Mouse (Mus musculus) MEL (cell line): ENCODE results near the gene Mavs.

Experiments used
- CTCF ChIP-seq, 3 experiments: IDR thresholded peaks in 2 of 3; conservative IDR thresholded peaks in 1 of 3; 2 replicates each; pipeline ENCODE4 v1.5.1; 2011 to 2012; ENCODE audit warnings: low read length in 3 of 3, low read depth in 2 of 3, mild to moderate bottlenecking in 2 of 3, improper control_type of control experiment in 1 of 3, inconsistent platforms in 1 of 3, mixed read lengths in 1 of 3, moderate library complexity in 1 of 3; ENCODE audit not compliant: control insufficient read depth in 1 of 3, insufficient read depth in 1 of 3, poor library complexity in 1 of 3, severe bottlenecking in 1 of 3
- ZC3H11A ChIP-seq: IDR thresholded peaks from 2 replicates; pipeline ENCODE4 v1.6.1; 2012; ENCODE audit warnings: low read depth, mild to moderate bottlenecking, inconsistent platforms, low read length, improper control_type of control experiment
- ZMIZ1 ChIP-seq: IDR thresholded peaks from 2 replicates; pipeline ENCODE4 v1.6.1; 2012; ENCODE audit warnings: low read depth, mild to moderate bottlenecking, inconsistent platforms, low read length, improper control_type of control experiment, moderate library complexity

DNA sequence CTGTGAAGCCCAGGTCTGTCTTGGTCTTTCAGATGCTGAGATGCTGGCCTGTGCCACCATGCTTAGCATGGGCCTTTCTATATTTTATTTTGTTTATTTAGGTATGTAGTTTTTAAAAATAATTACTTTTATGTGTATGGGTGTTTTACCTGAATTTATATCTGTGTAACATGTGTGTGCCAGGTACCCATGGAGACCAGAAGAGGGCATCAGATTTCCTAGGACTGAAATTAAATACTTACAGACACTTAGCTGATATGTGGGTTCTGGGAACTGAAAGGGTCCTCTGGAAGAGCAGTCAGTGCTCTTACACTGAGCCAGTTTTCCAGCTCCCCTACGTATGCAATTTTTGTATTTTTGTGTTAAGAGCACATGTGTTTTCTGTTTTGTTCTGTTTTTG, 52.4 kb downstream of the Mavs start:
- TF ChIP-seq ZMIZ1 (no peak), CTCF (IDR thresholded peaks at IDR 0.05 in 2 of 3, conservative IDR thresholded peaks at IDR 0.05 in 1 of 3; ENCODE audit: control insufficient read depth in 1 of 3, insufficient read depth in 1 of 3, low read depth in 2 of 3, low read length in 3 of 3, poor library complexity in 1 of 3, severe bottlenecking in 1 of 3) (peak in 1 of 3 experiments; percentile 32; a peak in 1 of 6 replicates), ZC3H11A (no peak)
